Mouse (Mus musculus) myocyte (in vitro differentiated cells): Measurements from ENCODE around the gene Tmem198b.

ENCODE experiments used
- CEBPB ChIP-seq: IDR thresholded peaks from 2 replicates; pipeline ENCODE4 v1.6.1; 2011; ENCODE audit warnings: mild to moderate bottlenecking, moderate library complexity; ENCODE audit not compliant: poor library complexity, insufficient read depth, severe bottlenecking
- E2F4 ChIP-seq: IDR thresholded peaks from one replicate; pipeline ENCODE4 v1.6.1; 2011; ENCODE audit warnings: mild to moderate bottlenecking, control low read depth, moderate library complexity; ENCODE audit not compliant: insufficient read depth
- MAX ChIP-seq: IDR thresholded peaks from one replicate; pipeline ENCODE4 v1.6.1; 2011; ENCODE audit warnings: low read depth, mild to moderate bottlenecking, control low read depth
- POLR2A ChIP-seq: IDR thresholded peaks from one replicate; pipeline ENCODE4 v1.6.1; 2011; ENCODE audit warnings: low read depth, mild to moderate bottlenecking, control low read depth, moderate library complexity; ENCODE audit not compliant: insufficient read length
- POLR2AphosphoS2 ChIP-seq: IDR thresholded peaks from one replicate; pipeline ENCODE4 v1.6.1; 2011; ENCODE audit warnings: low read depth, control low read depth; ENCODE audit not compliant: insufficient read length
- TCF12 ChIP-seq: IDR thresholded peaks from one replicate; pipeline ENCODE4 v1.6.1; 2011; ENCODE audit warnings: mild to moderate bottlenecking, control low read depth; ENCODE audit not compliant: poor library complexity, insufficient read depth, severe bottlenecking
- TCF3 ChIP-seq: IDR thresholded peaks from one replicate; pipeline ENCODE4 v1.6.1; 2011; ENCODE audit warnings: low read depth, control low read depth; ENCODE audit not compliant: insufficient read length
- USF1 ChIP-seq: IDR thresholded peaks from one replicate; pipeline ENCODE4 v1.6.1; 2011; ENCODE audit warnings: low read depth, mild to moderate bottlenecking, control low read depth, moderate library complexity

DNA sequence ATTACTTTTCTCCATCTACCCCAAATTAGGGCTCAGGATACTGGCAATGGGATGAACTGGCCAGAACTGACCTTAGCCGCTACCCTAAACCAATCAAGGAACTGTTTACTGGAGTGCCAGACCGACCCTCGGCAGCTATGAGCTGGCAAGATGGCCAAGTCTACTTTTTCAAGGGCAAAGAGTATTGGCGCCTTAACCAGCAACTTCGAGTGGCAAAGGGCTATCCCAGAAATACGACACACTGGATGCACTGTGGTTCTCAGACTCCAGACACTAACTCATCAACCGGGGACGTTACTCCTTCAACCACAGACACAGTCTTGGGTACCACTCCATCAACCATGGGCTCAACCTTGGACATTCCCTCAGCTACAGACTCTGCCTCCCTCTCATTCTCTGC is 5.5 kb downstream of the Tmem198b start:
- TF ChIP-seq USF1, result no peak
- TF ChIP-seq POLR2A, result no peak
- TF ChIP-seq CEBPB, result no peak
- TF ChIP-seq MAX, result no peak
- TF ChIP-seq TCF12, result no peak
- no peak for TF ChIP-seq POLR2AphosphoS2
- TF ChIP-seq E2F4, result no peak
- TF ChIP-seq TCF3, result no peak
